Mouse (Mus musculus) left cerebral cortex, postnatal 36 days (tissue): Measurements from ENCODE around the gene Skp1a. TPM values are rescaled to one million over a fixed set of nuclear protein-coding genes. Genes with fewer than 3 reads are reported as not detected.

Experiments
- DNase-seq, 2 experiments: peaks; one replicate each; pipeline ENCODE4 v3.0.0; 2021 to 2022; ENCODE audit warnings: low spot score in 2 of 2, mixed read lengths in 1 of 2
- intact Hi-C: fragments of 180-260 bp; cut with DNase I; formaldehyde crosslinking; loops from one replicate; pipeline ENCODE4 v1.15.1; 2025
- total RNA-seq, 2 experiments: library from RNA; stranded (reverse); gene quantifications; 2 replicates each; pipeline ENCODE4 v1.2.3; 2021

The Skp1a gene
- total RNA-seq, 2 experiments from 2014 or later: 453 to 466 TPM

- intact Hi-C loops: no loop called here
Observed at GRCm38 (mm10) chr11:52251770-52252169, 20.0 kb downstream of the Skp1a start.

GRCm38 (mm10) chr11:52252692-52253091, 20.9 kb downstream of the Skp1a start:
- intact Hi-C loops: no loop called here
- DNase-seq: no peak

More at GRCm38 (mm10) chr11:52251770-52252169, 20.0 kb downstream of the Skp1a start:
- DNase-seq: no peak

GRCm38 (mm10) chr11:52253674-52254375, 22.0 kb downstream of the Skp1a start:
- intact Hi-C loops: loop anchor here (2.0 kb wide), 2 partner anchors 43 to 89 kb away; no protein-coding TSS in a partner anchor
- peak; percentile 41 to 49 for DNase-seq

GRCm38 (mm10) chr11:52255077-52255476, 23.3 kb downstream of the Skp1a start:
- no peak for DNase-seq
- intact Hi-C loops: loop anchor here (2.0 kb wide), 2 partner anchors 42 to 88 kb away; no protein-coding TSS in a partner anchor

GRCm38 (mm10) chr11:52257376-52257775, 25.6 kb downstream of the Skp1a start:
- no peak for DNase-seq
- intact Hi-C loops: no loop called here

- intact Hi-C loops: no loop called here
- no peak for DNase-seq
Observed at GRCm38 (mm10) chr11:52258711-52259110, 26.9 kb downstream of the Skp1a start.

GRCm38 (mm10) chr11:52260878-52261277, 29.1 kb downstream of the Skp1a start:
- no peak for DNase-seq
- intact Hi-C loops: no loop called here

GRCm38 (mm10) chr11:52261937-52262336, 30.1 kb downstream of the Skp1a start:
- no peak for DNase-seq
- intact Hi-C loops: no loop called here

GRCm38 (mm10) chr11:52262338-52262737, 30.5 kb downstream of the Skp1a start:
- intact Hi-C loops: no loop called here
- DNase-seq: no peak

GRCm38 (mm10) chr11:52264871-52265270, 33.1 kb downstream of the Skp1a start:
- no peak for DNase-seq
- intact Hi-C loops: no loop called here

- no peak for DNase-seq
- intact Hi-C loops: no loop called here
Observed at GRCm38 (mm10) chr11:52265616-52266307, 34.0 kb downstream of the Skp1a start.

GRCm38 (mm10) chr11:52267271-52267670, 35.5 kb downstream of the Skp1a start:
- intact Hi-C loops: no loop called here
- no peak for DNase-seq

- intact Hi-C loops: no loop called here
- no peak for DNase-seq
Observed at GRCm38 (mm10) chr11:52268104-52268835, 36.5 kb downstream of the Skp1a start.

- DNase-seq: no peak
- intact Hi-C loops: no loop called here
Observed at GRCm38 (mm10) chr11:52269841-52270240, 38.0 kb downstream of the Skp1a start.

- no peak for DNase-seq
- intact Hi-C loops: no loop called here
Observed at GRCm38 (mm10) chr11:52271765-52272495, 40.1 kb downstream of the Skp1a start.

- no peak for DNase-seq
- intact Hi-C loops: no loop called here
Observed at GRCm38 (mm10) chr11:52272619-52273018, 40.8 kb downstream of the Skp1a start.

- no peak for DNase-seq
- intact Hi-C loops: no loop called here
Observed at GRCm38 (mm10) chr11:52273183-52273941, 41.6 kb downstream of the Skp1a start.

GRCm38 (mm10) chr11:52273942-52274330, 42.1 kb downstream of the Skp1a start:
- no peak for DNase-seq
- intact Hi-C loops: no loop called here

- no peak for DNase-seq
- intact Hi-C loops: no loop called here
Observed at GRCm38 (mm10) chr11:52274456-52275112, 42.8 kb downstream of the Skp1a start.
